Mouse (Mus musculus): Measurements from ENCODE around the gene Isyna1.

GRCm38 (mm10) chr8:70560096-70560495 is 34.1 kb upstream of the Isyna1 start:
- TF ChIP-seq CTCF (IDR thresholded peaks at IDR 0.05 in 2 of 3, conservative IDR thresholded peaks at IDR 0.05 in 1 of 3; ENCODE audit: control insufficient read depth in 1 of 3, insufficient read depth in 1 of 3, low read depth in 2 of 3, low read length in 3 of 3, poor library complexity in 1 of 3, severe bottlenecking in 1 of 3) (peak; percentile 27 to 76 (median 63)), TAL1 (IDR thresholded peaks at IDR 0.05; ENCODE audit: low read length) (no peak), BHLHE40 (IDR thresholded peaks at IDR 0.05; ENCODE audit: borderline replicate concordance, low read depth, low read length) (no peak), TCF12 (IDR thresholded peaks at IDR 0.05; ENCODE audit: low read depth, low read length) (no peak)

Measured in MEL (cell line).